Mouse (Mus musculus): ENCODE data around the gene Abcb9. TPM values are rescaled to one million over a fixed set of nuclear protein-coding genes. Genes with fewer than 3 reads are reported as not detected.

Abcb9 gene
- polyA plus RNA-seq, 1 experiment from 2014 or later, result 1.6 TPM

DNA sequence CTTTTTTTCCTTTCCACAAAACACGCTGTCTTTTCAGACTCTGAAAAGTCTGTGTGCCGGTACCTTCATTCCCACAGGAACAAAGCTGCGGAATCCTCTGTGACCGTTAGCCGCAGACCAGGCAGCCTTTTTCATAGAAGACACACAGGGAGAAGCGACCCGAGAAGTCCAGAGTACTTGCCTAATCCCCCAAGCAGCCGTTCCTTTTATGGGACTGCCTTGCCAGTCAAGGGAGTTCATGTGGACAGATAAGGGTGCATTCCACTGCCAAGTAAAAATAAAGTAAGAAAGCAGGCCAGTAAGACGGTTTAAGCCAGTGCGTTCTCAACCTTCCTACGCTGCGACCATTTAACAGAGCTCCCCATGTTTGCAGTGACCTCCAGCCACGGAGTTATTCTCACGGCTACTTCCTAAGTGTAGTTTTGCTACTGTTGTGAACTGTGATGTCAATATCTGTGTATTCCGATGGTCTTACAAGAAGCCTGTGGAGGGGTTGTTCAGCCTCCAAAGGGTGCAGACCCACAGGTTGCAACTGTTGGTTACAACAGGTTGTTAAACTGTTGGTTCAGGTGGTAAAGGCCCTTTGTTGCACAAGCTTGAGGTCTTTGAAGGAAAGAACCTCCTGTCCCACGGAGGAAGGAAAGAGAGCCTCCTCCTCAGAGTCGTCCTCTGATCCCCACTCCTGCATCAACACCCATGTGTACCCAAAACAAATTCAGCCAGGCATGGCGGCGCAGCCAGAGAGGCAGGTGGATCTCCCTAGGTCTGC, 67.7 kb downstream of the Abcb9 start:
- peak overlapping the region; percentile 79 for H3K9ac ChIP-seq
- H3K36me3 ChIP-seq, result peaks cover 7% of the 10 kb centered on the region; the same call in 1 of the 2 replicates
- peaks cover 84% of the 10 kb centered on the region for H3K4me1 ChIP-seq
- H3K4me3 ChIP-seq, result peak overlapping the region; percentile 99
- H3K27me3 ChIP-seq (replicated peaks), result no peaks in the 10 kb centered on the region
- no peaks in the 10 kb centered on the region for H3K9me3 ChIP-seq
- peak overlapping the region; percentile 90 for H3K4me2 ChIP-seq
- H3K27ac ChIP-seq (replicated peaks), result peak overlapping the region; percentile 98
- WGBS, result 25% methylated on average over 19 of the region's 19 CpGs
- ATAC-seq (ENCODE audit: extremely low read depth, insufficient number of reproducible peaks, low FRiP score, low TSS enrichment), result no peak

DNA sequence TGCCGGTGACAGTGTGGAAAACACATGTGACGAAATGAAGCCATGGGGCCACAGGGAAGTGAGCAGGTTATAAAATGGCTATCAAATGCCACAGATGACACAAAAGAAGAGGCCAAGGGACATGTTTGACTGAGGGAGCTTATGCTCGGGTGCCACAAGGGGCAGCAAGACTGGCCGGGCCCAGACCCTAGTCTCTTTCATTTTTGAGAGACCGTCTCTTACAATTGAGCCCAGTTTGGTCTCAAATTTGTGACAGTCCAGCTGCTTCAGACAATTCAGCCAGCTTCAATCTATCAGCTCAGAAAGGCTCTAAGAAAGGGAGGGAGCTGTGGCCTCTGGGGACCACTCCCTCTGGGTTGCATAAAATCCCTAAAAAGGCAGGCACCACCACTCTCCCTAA, 69.0 kb downstream of the Abcb9 start:
- Histone ChIP-seq H3K27me3 (replicated peaks) (no peaks in the 10 kb centered on the region), H3K4me1 (peaks cover 93% of the 10 kb centered on the region), H3K4me3 (no peak overlapping the region), H3K4me2 (peak overlapping the region; percentile 48), H3K27ac (replicated peaks) (peak overlapping the region; percentile 98), H3K9ac (peak overlapping the region; percentile 73), H3K36me3 (peaks cover 14% of the 10 kb centered on the region), H3K9me3 (no peaks in the 10 kb centered on the region)
- WGBS, result 80% methylated on average over 5 of the region's 5 CpGs
- no peak for ATAC-seq (ENCODE audit: extremely low read depth, insufficient number of reproducible peaks, low FRiP score, low TSS enrichment)

DNA sequence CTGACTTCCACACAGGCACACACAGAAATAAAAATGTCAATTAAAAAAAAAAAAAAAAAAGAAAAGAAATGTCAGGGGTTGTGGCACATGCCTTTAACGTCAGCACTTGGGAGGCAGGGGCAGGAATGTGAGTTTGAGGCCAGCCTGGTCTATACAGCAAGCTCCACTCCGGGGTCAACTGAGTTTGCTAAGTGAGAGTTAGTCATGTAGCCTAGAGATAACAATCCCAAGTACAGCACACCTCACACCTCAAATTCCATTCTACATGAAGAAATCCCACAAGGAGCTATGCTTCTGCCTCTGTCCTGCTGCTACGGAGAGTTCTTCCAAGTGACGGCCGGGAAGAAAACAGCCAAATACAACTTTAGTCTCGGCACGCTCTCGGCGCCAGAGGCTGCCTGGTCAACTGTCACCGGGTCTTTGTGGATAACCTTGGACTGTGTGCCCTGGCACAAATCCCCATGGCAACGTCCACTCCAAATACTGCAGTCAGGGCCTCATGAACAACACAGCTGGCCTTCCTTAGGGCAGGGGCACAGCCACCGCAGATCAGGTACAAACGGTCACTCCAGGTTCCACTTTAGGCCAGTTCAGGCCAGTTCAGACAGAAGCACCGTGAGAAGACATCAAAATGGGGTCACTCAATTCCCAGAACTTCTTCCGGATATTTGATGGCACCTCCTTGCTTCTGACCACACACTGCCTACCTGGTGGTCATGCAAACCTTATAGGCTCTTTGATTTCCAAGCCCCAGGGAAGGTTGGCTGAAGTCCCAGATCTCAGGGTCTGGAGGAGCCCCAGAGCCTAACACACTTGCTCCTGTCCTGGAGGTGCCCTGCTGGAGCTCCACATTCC, 69.8 kb downstream of the Abcb9 start:
- Histone ChIP-seq H3K4me2 (peak overlapping the region; percentile 48), H3K36me3 (peaks cover 22% of the 10 kb centered on the region), H3K9ac (peak overlapping the region; percentile 73), H3K4me3 (no peak overlapping the region), H3K27me3 (replicated peaks) (no peaks in the 10 kb centered on the region), H3K4me1 (peaks cover 99% of the 10 kb centered on the region), H3K9me3 (no peaks in the 10 kb centered on the region), H3K27ac (replicated peaks) (peak overlapping the region; percentile 98)
- 56% methylated on average over 15 of the region's 15 CpGs for WGBS
- no peak for ATAC-seq (ENCODE audit: extremely low read depth, insufficient number of reproducible peaks, low FRiP score, low TSS enrichment)

DNA sequence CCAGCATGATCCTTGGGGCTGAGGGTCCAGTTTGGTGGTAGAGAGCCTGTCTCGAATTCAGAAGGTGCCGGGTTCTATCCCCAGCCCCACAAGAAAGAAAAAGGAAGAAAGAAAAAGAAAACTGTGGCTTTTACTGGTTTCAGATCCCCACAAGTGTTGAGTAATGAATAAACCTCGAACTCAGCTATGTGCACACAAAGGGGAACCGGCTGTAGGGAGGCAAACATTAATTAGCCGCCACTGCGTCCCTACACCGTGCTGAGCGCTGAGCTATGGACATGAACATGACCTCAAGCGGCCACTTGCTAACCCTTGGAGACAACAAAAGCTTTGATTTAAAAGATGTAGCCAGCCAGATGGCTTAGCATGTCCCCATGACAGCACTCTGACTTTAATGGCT, 70.5 kb downstream of the Abcb9 start:
- Histone ChIP-seq H3K9me3 (no peaks in the 10 kb centered on the region), H3K4me1 (peaks cover 98% of the 10 kb centered on the region), H3K36me3 (peaks cover 26% of the 10 kb centered on the region), H3K4me3 (no peak overlapping the region), H3K9ac (peak overlapping the region; percentile 73), H3K4me2 (0 out of 2 replicates have a peak overlapping the region, but pooled peaks have one; percentile 48), H3K27me3 (replicated peaks) (no peaks in the 10 kb centered on the region), H3K27ac (replicated peaks) (peak overlapping the region; percentile 98)
- 81% methylated on average over 9 of the region's 9 CpGs for WGBS
- ATAC-seq (ENCODE audit: extremely low read depth, insufficient number of reproducible peaks, low FRiP score, low TSS enrichment), result no peak

DNA sequence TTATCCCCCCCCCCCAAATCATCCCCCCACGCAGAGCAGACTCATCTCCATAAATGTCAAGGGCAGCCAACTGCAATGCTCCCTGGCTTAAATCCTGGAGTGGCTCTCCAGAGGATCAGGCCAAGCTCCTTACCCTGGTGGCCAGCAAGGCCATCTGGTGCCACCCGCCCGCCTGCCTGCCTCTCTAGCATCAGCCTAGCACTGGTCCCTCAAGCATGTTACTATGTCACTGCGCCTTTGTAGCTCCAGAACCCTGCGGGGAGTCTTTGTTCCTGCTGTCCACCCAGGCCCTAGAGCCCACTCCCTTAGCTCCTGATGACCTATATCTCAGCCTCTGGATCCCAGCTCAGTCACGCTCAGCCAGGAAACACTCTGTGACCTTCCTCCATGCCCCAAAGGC, 70.9 kb downstream of the Abcb9 start:
- WGBS, result 72% methylated on average over 6 of the region's 6 CpGs
- peak overlapping the region; percentile 98 for H3K27ac ChIP-seq (replicated peaks)
- peak overlapping the region; percentile 73 for H3K9ac ChIP-seq
- no peak for ATAC-seq (ENCODE audit: extremely low read depth, insufficient number of reproducible peaks, low FRiP score, low TSS enrichment)
- H3K9me3 ChIP-seq, result no peaks in the 10 kb centered on the region
- peaks cover 26% of the 10 kb centered on the region for H3K36me3 ChIP-seq
- H3K4me2 ChIP-seq, result no peak overlapping the region
- H3K4me3 ChIP-seq, result no peak overlapping the region
- no peaks in the 10 kb centered on the region for H3K27me3 ChIP-seq (replicated peaks)
- H3K4me1 ChIP-seq, result peaks cover 98% of the 10 kb centered on the region

DNA sequence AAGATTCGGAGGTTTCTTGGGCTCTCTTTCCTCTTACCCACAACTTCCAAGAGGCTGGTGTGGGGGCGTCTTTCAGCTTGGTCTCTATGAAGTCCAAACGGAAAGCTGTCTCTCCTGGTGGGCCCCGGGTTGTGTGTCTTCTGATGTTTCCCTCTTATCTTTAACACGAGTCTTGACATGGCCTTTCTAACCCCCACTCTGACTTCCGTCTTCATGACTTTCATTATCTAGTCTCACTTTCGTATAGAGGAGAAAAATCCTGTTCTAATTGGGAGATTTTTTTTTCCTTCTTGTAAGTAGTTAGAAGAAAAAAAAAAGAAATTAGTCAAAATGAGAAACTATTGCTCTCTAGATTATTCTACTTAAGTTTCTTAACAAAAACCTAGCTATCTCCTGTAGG, 73.2 kb downstream of the Abcb9 start:
- Histone ChIP-seq H3K36me3 (peaks cover 26% of the 10 kb centered on the region), H3K4me1 (peaks cover 98% of the 10 kb centered on the region), H3K9ac (peak overlapping the region; percentile 56; the same call in 1 of the 2 replicates), H3K4me2 (0 out of 2 replicates have a peak overlapping the region, but pooled peaks have one; percentile 16), H3K4me3 (no peak overlapping the region), H3K9me3 (no peaks in the 10 kb centered on the region), H3K27me3 (replicated peaks) (no peaks in the 10 kb centered on the region), H3K27ac (replicated peaks) (0 out of 2 replicates have a peak overlapping the region, but pooled peaks have one; percentile 24)
- ATAC-seq (ENCODE audit: extremely low read depth, insufficient number of reproducible peaks, low FRiP score, low TSS enrichment), result no peak
- 36% methylated on average over 7 of the region's 7 CpGs for WGBS

DNA sequence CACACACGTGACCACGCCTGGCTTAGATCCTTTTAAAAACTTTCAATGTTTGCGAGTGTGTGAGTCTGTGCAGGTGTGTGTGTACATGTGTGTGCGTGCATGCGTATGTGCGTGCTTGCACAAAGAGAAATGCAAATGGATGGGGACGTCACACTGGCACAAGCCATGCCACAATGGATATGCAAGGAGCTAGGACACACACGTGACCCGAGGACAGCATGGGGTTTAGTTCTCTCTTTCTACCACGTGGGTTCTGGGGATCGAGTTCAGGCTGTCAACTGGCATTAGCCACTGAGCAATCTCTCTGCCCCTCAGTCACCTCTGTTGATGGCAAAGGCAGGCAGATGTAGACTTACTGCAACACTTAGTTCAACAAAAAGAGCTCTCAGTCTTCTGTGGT, 73.9 kb downstream of the Abcb9 start:
- no peaks in the 10 kb centered on the region for H3K27me3 ChIP-seq (replicated peaks)
- no peak overlapping the region for H3K4me2 ChIP-seq
- ATAC-seq (ENCODE audit: extremely low read depth, insufficient number of reproducible peaks, low FRiP score, low TSS enrichment), result no peak
- peaks cover 26% of the 10 kb centered on the region for H3K36me3 ChIP-seq
- H3K9ac ChIP-seq, result no peak overlapping the region
- 79% methylated on average over 11 of the region's 11 CpGs for WGBS
- no peaks in the 10 kb centered on the region for H3K9me3 ChIP-seq
- no peak overlapping the region for H3K27ac ChIP-seq (replicated peaks)
- no peak overlapping the region for H3K4me3 ChIP-seq
- H3K4me1 ChIP-seq, result peaks cover 98% of the 10 kb centered on the region

DNA sequence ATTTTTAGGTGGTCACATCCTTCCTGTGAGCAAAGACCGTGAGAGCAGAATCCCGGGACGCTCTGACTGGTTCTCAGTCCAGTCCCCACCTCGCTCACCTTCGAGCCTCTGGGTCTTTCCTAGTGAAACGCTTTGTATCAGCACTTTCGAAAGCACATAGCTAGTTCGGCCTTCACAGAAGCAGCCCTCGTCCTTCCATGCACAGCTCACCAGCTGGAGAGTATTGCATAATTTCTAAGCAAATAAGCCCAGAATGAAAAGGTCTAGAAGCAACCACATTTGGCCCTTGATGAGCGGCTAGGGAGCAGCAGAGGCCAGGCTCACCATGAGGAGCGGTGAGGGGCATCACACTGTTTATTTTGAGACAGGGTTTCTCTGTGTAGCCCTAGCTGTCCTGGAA, 74.5 kb downstream of the Abcb9 start:
- Histone ChIP-seq H3K9ac (no peak overlapping the region), H3K4me1 (peaks cover 98% of the 10 kb centered on the region), H3K27me3 (replicated peaks) (no peaks in the 10 kb centered on the region), H3K27ac (replicated peaks) (no peak overlapping the region), H3K4me3 (no peak overlapping the region), H3K4me2 (no peak overlapping the region), H3K36me3 (peaks cover 26% of the 10 kb centered on the region), H3K9me3 (no peaks in the 10 kb centered on the region)
- 86% methylated on average over 11 of the region's 11 CpGs for WGBS
- ATAC-seq (ENCODE audit: extremely low read depth, insufficient number of reproducible peaks, low FRiP score, low TSS enrichment), result no peak

DNA sequence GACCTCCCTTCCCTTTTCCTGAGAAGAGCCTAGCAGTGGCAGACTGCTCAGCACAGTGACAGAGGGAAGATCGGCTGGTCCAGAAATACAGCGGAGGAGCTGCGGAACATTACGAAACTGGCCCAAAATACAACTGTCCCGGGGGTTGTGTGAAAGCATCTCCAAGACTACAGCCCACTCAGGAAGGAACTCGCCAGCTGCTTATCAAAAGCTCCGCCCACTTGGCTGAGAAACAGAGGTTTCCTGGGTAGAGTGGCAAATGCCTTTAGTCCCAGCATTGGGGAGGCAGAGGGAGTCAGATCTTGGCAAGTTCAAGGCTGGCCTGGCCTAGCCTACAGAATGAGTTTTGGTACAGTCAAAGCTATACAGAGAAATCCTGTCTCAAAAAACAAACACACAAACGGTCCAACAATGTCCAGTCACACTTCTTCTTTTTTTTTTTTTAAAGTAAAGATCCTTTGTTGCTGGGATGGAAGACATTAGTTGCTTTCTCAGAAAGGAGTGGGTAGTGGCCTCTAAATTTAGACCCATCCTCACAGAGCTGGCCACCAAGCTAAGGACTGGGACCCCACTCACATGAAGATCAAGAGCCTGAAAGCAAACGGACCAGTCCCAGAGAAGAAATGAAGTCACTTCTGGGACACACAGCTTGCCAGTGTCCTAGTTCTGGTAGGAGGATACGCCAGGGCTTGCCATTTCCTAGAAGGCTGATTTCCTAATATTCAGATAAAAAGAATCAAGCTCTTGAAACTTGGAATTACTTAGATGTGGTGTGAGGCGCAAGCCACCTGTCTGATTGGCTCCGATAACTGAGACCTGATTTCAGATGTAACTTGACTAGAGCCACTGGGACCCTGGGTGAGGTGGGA, 76.0 kb downstream of the Abcb9 start:
- Histone ChIP-seq H3K4me1 (peaks cover 98% of the 10 kb centered on the region), H3K4me2 (peak overlapping the region; percentile 23), H3K9ac (peak overlapping the region; percentile 38), H3K36me3 (peaks cover 19% of the 10 kb centered on the region), H3K27ac (replicated peaks) (peak overlapping the region; percentile 72), H3K27me3 (replicated peaks) (no peaks in the 10 kb centered on the region), H3K9me3 (no peaks in the 10 kb centered on the region), H3K4me3 (no peak overlapping the region)
- WGBS, result 44% methylated on average over 12 of the region's 12 CpGs
- ATAC-seq (ENCODE audit: extremely low read depth, insufficient number of reproducible peaks, low FRiP score, low TSS enrichment), result no peak; the same call in 1 of the 2 replicates

DNA sequence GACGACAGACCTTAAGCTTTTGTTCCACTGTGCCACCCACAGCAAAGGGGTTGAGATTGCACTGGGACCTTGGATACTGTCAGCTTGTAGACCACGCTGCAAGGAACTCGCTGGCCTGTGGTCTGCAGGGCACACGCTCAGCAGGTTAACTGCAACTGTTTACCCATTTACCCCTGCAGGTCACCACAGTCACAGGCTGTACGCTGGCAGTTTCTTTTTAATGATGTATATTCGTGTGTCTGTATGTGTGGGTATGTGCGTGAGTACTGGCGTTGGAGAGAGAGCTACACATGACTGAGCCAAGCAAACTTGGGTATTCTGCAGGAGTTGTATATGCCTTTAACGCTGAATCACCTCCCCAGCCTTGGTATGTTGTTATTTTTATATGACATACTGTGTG, 76.9 kb downstream of the Abcb9 start:
- Histone ChIP-seq H3K4me2 (peak overlapping the region; percentile 23; the same call in 1 of the 2 replicates), H3K27ac (replicated peaks) (peak overlapping the region; percentile 72), H3K27me3 (replicated peaks) (no peaks in the 10 kb centered on the region), H3K4me3 (no peak overlapping the region), H3K9ac (peak overlapping the region; percentile 61), H3K4me1 (peaks cover 98% of the 10 kb centered on the region), H3K36me3 (peaks cover 19% of the 10 kb centered on the region), H3K9me3 (no peaks in the 10 kb centered on the region)
- 70% methylated on average over 9 of the region's 9 CpGs for WGBS
- ATAC-seq (ENCODE audit: extremely low read depth, insufficient number of reproducible peaks, low FRiP score, low TSS enrichment), result no peak

DNA sequence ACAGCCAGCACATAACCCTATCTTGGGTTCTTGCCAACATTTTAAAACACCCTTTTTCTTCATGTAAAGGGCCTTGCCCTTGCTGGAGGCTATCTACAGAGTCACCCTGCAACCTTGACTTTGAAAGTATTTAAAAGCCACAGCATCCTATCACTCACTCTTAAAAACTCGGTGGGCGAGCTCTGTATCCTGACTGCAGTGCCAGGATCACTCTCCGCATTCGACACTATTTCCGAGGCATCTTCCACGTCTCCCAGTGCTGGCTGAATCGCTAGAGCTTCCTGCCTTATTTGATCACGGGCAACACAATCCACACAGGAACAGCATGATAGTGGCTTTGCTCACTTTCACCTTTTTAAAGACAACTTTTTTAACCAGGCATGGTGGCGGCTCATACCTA, 77.7 kb downstream of the Abcb9 start:
- ATAC-seq (ENCODE audit: extremely low read depth, insufficient number of reproducible peaks, low FRiP score, low TSS enrichment), result no peak
- peak overlapping the region; percentile 10 for H3K4me2 ChIP-seq
- peak overlapping the region; percentile 70 for H3K9ac ChIP-seq
- H3K4me3 ChIP-seq, result no peak overlapping the region
- 45% methylated on average over 9 of the region's 9 CpGs for WGBS
- no peaks in the 10 kb centered on the region for H3K27me3 ChIP-seq (replicated peaks)
- H3K9me3 ChIP-seq, result no peaks in the 10 kb centered on the region
- H3K27ac ChIP-seq (replicated peaks), result peak overlapping the region; percentile 72
- peaks cover 98% of the 10 kb centered on the region for H3K4me1 ChIP-seq
- H3K36me3 ChIP-seq, result peaks cover 19% of the 10 kb centered on the region

All from heart, embryonic 13.5 days (tissue).